Mouse (Mus musculus) WW6 (cell line): ENCODE data around the gene Pigv.

ENCODE experiments used
- DNase-seq: peaks from one replicate; pipeline ENCODE4 v3.0.0-alpha.2; 2013; ENCODE audit warnings: low read depth, low spot score

Gene Pigv

DNA sequence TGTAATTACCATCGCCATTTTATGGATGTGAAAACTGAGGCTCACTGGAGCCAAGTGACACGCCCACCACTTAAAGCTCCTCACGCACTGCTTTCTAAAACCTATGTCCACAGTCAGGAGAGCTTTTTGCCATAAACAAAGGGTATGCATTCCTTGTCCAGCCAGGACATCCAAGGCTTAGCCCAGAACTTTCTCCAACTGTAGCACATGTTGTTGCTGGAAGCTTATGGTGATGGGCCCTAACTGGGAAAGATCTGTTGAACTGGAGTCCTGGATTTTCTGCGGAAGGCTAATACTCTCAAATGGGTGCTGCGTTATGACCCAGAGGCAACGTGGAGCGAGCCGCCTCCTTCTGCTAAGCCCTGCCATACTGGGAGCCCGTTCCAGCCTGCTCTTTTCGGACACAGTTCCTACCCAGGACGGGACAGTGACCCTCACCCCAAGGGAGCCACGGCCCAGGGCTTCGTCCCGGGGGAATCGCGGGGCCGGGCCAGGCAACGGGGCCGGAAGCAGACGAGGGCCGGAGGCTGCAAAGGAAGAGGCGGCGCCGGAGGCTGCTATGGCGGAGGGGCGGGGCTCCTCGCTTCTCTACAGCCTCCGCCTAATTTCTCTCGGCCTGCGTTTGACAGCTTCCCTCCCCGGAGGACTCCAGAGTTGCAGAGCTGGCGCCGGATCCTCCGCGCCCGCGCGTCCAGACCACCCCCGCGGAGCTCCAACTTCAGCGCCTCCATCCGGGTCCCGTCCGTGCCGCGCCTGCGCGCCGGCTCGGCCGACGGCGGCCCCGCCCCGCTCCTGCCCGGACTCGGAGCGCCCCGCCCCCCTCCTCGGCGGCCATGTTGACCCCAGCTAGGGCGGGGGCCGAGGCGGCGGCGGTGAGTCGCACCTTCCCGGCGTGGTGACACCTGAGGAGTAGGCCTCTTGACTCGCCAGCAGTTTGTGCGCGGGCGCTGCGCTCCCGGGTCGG, at the start of gene Pigv:
Pigv (minus strand) TSS at position 767 of the 964 bp plus-strand sequence.
- DNase-seq, result no peak

DNA sequence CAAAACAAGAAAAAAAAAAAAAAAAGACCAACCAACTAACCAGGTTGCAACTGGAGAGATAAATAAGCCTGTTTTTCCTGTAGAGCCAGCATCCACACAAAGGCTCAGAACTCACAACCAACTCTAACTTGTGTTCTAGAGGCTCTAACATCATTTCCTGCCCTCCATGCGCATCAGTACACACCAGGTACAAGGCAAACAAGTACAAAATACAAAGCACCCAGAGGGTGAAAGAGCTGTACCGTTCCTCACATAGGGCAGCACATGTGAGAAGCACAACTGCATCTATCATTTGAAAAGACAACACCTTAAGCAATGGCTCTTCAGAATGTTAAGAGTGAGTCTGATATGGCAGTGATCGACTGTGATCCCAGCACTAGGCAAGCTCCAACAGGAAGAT, 47.3 kb upstream of the Pigv start:
- DNase-seq, result no peak

DNA sequence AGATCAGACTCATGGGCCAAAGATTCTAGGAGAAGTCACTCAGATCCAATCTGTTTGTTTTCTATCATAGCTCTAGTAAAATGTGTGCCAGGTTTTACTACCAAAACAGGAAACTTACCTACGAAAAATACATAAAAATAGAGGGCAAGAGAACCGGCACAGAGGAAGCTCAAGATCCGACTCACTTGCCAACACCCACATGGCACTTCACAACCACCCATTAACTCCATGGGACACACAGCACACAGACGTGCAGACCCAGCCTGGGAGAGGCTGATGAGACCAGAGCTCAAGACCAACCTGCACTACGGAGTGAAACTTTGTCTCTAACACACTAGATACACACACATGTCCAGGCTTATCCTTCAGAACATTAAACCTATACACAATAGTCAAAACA, 40.3 kb upstream of the Pigv start:
- DNase-seq, result no peak

DNA sequence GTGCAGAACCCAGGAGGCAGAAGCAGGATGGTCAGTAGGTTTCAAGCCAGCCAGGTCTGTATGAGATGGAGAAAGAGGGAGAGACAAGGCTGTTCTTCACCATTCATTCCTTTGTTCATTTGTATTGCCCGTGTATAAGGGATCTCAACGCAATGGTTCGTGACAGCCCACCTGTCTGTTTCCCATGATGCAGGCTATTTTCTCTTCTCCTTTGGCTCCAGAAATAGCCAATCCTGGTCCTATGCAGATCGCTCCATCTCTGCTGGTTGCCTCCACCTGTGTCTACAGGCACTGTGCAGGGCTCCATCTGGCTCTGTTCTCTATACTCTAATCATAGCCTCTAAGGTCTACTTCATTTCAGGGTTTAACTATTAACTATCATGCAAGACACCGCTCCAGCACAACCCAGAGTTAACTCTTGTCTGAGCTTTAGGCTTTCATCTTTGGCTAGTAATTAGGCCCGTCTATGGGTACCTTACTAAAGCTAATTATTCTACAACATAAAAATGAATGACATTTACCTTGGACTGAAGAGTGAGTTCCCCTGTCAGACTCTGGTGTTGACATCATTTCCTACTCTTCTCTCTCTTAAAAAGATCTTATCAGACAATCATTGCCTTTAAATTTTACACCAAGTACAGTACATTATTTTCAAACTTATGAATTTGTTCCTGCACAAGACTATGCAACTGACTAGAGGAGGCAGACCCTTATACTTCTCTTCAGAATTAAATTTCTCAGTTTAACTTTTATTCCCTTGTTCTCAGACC, 39.0 kb upstream of the Pigv start:
- DNase-seq, result no peak

DNA sequence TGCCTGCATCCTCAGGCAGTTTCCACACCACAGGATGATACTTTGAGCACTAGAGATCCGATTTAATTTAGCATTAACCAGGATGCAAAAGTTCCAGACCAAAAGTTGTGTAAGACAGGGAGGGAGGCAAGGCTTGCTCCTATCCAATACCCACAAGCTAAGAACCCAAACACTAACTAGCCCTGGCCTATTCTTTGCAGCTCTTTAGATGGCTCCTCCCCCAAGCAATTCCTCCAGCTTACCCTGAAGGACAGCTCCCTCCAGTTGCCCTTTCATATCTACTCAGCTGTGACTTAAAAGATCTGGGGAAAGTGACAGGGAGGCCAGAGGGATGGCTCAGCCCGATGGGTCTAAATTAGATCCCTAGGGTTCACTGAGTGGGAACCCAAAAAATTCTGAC, 36.9 kb upstream of the Pigv start:
- no peak for DNase-seq

DNA sequence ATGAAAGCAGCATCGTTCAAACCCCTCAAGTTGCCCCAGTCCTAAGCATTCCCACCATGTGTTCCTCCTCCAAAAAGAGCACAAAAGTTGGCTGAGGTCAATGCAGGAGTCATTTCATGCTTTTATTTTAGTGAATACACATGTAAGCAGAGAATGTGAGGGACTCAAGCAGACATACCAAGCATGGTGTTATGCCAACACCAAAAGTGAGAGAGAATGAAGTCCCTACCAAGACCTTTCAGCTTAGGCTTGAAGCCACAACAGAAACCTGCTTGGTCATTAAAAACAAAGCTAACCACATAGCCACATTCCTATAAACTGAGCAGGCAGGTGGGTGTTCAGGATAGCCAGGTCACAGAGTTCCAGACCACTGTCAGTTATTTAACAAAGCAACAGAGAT, 35.0 kb upstream of the Pigv start:
- no peak for DNase-seq

DNA sequence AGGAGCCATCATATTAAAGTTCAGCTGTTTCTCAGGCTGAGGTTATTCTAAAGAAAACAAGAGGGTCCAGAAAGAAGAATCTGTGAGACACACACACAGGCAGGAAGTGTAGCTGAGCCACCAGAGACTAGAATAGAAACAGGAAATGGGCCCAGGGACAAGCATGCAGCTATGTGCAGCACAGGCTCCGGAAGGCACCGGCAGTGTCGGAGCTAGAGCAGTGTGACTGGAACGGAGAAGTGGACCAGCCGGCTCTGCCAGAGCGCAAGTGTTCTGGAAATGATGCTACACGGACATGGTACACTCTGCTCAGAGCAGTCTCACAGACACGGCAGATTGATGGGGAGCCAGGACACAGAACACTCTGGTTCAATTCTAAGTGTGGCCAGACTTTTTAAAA, 34.5 kb upstream of the Pigv start:
- no peak for DNase-seq

DNA sequence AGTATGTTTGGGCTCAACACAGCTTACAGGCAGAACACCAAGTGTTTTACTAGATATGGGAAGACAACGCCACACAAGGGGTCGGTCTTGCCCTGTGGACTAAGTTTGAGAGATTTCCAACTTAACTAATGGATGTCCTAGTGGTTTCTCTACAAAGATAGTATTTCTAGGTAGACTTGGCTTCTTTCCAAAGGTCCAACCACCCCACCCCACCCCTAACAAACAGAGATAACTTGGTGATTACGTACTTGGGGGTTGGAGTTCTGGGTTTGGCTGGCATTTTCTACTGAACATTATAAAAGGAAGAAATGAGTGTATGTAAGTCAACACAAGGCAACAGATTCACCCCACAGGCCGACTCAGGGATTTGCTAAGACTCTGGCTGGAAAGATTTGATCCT, 32.6 kb upstream of the Pigv start:
- DNase-seq, result no peak

DNA sequence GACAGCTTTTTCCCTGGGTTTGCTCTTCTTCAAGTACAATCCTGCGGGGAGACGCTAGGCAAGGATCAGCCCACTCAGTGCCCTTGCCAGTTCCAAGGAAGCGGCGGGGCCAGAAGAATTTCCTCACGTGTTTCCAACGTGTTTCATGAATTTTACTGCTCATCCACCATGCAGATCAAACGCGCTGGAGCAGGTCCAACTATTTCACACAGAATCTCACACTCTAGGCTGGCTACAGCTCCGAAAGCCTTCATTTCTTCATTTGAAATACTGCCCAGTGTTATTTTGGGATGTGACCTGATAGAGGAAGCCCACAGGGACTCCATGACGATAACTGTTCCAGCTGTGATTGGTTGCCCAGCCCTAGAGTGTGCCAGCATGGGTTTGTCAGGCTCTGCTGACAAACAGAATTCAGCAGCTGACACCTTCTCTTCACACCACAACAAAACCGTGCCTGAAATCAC, 28.5 kb upstream of the Pigv start:
- no peak for DNase-seq

DNA sequence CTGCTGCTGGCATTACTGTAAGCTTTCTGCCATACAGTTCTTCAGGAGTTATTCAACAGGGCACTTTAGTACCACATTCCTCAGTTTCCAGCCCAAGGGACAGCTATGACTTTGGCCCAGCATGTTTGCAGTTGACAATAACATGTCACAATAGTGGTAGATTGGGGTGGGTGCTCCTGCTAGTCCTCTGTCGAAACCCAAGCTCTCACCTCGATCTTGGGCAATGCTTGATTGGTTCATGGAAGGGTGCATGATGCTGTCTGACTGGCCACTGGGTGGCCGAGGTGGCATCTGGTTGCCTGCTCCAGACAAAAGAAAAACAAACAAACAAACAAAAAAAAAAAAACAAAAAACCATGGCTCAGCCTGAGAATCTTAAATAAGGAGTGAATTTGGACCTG, 22.9 kb upstream of the Pigv start:
- no peak for DNase-seq

DNA sequence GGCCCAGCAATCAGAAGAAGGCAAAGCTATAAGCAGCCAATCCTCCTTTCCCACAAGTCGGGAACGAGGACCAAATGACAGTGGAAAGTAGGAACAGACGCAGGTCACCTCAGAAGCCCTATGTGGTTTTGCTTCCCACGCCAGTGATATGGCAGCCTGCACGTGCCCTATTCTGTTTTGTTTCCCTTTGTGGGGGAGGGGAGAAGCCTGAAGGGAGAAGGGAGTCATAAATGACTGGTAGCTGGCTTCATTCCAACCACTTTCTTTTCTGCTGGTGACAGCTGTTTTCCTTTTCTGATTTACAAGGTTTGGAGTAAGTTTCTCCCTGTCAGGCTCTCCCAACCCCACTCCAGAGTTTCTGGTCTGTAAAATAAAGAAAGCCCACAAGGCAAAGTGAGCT, 17.8 kb upstream of the Pigv start:
- no peak for DNase-seq

DNA sequence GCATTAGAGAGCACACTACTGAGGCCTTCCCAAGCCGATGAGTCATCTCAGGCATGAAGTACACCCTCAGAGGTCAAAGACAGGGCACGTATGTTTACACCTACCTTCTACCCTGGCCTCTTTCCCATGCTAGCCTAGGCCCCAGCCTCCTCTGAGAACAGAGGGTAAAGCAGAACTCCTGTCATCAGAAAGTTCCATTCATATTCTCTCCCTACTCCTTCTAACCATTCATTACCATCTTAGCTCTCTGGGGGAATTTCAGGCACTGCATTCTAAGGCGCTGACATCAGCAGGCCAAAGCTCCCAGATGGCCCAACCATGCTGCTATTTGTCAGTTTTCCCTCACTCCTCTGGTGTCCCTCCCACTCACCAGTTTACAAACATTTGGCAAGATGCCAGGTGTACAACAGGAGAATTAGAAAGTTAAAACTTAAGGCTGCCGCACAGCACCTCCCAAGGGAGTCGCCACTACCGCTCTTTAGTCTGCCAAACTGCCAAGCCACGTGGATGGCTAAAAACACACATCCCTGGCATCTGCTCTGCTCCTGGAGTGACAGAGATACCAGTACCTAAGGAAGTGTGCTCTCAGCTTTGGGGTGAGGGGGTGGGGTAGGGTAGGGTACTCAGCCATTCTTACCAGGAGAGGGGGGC, 16.1 kb upstream of the Pigv start:
- DNase-seq, result no peak

DNA sequence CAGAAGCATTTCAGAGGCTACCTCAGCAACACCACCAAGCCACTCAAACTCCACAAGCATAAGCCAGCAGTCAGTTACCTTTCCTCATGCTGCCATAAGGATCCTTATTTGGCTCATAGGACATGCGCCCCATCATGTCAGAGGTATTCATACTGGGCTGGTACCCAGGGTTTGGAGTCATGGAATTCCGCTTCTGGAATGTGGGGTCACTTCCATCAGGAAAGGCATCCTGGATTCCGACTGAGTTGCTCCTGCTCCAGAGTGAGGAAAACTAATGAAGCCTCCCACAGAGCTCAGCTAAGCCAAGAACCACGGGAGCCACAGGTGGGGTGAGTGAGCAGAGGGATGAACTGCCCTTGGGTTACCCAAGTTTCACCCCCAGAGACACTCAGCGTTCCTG, 14.7 kb upstream of the Pigv start:
- DNase-seq, result no peak

DNA sequence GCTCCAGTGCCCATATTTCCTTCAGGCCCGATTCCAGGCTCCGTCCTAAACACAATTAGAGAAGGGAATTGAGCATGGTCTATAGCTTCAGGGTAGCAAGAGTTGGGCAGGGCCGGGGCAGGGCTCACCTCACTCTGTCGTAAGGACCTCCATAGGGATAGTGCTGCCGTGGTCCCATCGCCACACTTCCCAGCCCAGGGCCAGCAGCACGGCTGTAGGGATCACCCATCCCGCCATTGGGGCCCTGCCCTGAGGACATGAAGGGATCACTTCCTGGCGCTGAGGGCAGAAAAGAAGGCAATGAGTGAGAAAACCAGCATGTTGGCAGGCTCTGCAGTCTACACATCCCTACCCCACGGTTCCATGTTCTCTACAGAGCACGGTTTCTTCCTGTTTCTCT, 14.1 kb upstream of the Pigv start:
- DNase-seq, result no peak

DNA sequence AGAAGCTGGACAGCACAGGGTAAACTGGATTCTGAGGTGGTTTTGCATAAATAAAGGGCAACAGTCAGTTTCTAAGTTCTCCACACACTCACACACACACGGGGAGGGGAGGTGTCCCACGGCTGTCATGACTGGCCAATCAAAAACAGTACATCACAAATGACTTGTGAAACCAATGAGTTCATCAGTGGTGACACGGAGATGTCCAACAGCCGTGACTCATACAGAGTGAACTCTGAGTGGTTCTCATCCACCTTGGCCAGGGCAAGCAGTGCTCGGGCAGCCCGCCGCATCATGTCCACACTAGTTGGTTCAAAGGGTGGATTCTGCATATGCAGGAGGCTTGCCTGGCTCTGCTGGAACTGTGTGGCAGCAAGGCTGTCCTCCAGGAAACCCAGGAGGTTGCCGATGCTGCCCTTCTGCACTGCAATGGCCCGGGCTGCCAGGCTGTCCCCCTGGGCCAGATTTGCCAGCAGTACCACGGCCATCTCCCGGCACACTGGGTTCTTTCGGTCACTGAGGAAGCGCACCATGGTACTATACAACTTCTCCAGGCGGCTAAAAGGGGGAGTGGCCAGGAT, 7.8 kb upstream of the Pigv start:
- no peak for DNase-seq

DNA sequence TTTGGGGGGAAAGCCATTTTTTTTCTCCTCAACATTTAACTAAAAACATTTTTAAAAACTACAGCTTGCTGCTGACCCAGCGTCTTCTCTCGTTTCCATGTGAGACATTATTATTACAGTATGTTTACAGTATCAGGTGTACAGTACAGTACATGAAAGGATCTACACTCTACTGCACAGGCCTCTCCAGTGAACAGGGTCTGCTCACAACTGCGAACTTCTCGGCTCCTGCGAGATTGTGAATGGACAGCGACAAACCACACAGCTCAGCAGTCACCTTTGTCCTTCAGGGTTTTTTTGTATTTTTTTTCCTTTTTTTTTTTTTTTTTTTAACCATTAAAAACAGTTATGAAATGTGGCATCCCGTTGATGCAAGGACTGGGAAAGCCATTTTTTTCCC, 7.2 kb upstream of the Pigv start:
- no peak for DNase-seq

DNA sequence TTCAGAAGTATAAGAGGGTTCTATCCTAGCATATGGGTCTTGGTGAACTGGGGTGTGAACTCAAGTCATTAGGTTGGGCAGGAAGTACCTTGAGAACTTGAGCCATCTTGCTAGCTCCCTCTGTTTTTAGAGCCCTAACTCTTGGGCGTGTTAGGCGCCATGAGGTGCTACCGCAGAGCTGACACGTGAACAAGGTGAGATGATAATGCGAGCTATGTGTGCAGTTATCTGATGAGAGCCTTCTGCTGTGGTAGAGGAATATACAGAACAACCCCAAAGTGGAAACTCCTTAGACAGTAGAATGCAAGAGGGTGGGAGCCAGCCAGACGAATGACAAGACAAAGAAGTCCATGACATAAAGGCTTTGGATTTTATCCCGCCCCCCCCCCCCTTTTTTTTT, 4.8 kb upstream of the Pigv start:
- no peak for DNase-seq

DNA sequence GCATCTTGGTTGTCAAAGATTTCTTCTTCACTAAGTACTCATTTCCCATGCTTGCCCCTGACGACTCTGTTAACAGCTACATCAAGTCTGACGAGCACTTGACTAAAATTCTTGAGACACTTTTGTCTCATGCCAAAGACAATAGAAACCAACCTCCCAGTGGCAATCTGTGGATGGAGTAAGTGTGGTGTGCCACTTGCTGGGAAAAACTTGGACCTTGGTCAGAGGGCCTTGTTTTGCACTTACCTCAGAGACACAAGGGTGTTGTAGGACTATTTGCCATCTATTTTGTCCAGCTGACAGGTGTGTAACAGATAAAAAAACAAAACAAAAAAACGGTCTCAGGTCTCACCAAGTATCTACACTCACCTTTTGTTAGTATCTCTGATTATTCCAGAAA, 3.7 kb upstream of the Pigv start:
- DNase-seq, result no peak

DNA sequence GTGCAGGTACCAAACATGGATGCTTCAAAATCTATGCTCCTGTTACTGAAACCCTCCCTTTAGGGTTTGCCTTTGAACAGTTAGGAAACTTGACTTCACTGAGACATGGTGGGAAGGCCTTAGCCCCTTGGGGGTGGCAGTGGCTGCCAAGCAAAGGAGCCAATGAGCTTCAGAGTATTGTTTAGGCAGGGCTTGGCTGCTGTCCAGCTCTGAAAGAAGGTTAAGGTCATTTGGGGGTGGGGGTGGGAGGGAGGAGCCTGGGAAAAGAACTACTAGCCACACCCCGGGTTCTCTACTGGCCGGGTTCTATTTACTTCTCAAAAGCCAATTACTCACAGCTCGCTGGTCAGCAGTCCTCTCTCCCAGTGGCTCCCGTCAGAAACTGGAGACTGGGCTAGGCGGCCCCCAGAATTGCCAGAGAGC, 3.2 kb upstream of the Pigv start:
- DNase-seq, result no peak

DNA sequence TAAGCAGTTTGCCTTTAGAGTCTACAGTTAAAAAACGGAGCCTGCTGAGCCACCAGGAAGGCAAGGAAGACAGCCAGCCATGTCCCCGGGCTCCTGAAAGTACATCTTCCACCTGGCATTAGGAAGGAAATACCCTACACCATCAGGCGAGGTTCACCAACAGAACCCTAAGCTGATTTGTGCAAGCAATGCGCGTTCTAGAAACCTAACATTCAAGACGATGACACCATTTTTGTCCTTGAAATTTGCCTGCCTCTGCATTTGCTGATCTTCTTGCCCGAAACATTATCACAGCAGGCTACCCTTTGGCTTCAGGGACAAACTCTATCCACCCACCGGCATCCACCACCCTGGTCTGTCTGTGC, 1.9 kb upstream of the Pigv start:
- no peak for DNase-seq

DNA sequence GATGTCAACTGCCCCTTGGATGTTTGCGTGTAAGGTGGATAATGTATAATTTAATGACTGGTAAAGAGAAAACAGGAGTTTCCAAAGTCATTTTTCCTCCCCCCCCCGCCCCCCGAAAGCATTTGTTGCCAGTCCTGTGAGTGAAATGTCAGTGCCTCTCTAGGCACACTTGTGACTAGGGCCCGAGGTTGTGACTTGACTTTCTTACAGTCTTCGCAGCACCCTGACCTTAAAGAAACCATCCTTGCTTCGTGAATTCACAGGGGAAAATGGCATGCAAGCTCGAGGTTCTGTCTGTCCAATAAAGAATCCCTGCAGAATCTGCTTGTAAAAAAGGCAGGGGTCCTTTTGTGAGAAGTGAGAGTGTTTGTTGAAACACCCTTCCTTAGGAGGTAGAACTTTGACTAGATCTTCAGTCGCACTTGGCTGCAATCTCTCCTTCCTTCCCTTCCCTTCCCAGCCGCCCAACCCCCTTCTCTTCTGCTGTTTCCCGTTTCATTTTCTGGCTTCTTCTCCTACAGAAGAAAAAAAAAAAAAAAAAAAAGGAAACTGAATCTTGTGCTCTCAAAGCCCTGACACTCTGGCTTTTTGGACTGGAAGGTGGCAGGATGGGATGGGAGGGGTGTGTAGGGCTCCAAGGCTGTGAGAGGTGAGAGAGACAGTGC, 1.4 kb upstream of the Pigv start:
- DNase-seq, result no peak
